Mouse (Mus musculus): ENCODE measurements around the gene Prodh2.
A peak's percentile ranks its signal among the peaks of the same experiment; 100 is the strongest.
"Not testable (repeated sequence)": the region's sequence is repeated elsewhere in the genome, so short reads cannot be mapped to it uniquely, and the experiment has no call there.

Prodh2 gene

DNA sequence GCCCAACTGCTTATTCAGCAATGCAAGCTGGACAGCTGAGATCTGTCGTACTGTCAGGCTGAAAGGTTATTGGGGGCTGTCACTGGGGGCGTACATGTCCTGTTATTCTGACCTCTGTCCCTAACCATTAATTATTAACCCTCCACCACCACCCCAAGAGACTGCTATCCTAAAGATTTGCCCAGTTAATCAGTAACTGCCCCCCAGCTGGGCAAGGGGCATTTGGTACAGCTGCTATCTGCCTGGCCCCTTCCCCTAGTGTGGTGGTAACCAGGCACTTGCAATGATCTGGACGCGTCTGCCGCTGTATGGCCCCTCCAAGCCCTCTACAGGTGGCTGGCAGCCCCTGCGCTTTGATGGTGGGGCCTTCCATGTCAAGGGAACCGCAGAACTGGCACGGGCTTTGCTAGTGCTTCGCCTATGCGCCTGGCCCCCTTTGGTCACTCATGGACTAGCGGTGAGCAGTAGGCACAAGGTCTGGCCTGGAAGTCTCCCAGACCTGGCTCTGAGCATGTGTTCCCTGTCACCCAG, at the start of gene Prodh2:
Gene Prodh2, plus strand, starts transcription at position 222 of the 531 bp plus-strand sequence.
- no peak for DNase-seq (ENCODE audit: low spot score in 2 of 2)

DNA sequence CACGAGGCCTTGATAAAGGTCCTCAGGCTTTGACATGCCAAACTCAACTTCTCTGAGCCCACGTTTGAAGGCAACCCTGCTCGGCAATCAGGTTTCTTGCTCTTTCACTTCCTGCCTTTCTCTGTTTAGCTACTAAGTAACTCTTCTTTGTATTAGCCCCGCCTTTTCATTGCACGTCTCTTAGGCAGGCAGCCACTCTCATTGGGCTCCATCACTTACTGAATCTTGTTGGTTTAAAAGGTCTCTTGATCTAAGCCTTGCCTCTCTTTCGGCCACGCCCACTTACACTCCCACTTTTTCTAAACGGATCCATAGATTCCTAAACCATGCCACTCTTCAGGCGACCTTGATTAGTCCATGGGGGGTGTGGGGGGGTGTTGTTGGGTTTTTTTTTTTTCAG, 49.7 kb upstream of the Prodh2 start:
- no peak for DNase-seq (ENCODE audit: low spot score in 2 of 2)

DNA sequence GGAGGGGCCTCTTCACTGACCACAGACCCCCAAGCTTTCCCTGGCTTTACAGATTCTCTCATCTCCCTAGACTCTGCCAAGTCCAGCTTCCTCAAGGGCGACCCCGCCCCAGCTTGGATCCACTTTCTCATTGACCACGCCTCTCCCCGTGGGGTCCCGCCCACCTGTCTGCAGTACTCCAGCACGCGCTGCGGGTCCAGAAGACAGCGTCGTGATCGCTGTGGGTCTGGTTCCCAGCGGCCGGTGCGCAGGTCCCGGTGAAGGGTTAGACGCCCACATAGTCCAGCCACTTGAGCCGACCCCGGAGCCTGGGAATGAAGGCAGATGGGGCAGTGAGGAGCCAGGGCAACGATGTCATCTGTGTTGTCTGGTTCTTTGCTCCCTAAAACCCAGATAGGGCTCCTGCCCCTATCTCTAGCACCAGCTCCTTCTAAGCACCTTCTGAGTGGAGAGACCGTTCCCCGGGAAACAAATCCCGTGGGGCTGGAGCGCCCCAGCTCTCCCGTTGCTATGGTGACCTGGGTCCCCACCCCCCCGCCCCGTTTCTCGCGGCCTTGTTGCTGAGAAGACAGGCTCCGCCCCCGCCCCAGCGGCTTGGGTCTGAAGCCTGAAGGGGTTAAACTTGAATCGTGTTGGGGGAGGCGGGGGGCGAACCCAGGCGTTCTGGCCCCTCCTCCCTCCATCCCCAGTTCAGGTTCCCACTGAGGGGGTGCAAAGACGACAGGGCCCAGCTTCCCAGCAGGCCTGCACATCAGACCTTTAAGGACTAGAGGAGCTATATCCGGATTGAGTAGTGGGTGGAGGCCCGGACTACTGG, 49.1 kb upstream of the Prodh2 start:
- peak in 1 of 2 experiments; percentile 56 for DNase-seq (ENCODE audit: low spot score in 2 of 2)

GRCm38 (mm10) chr7:30444971-30445751, 48.3 kb upstream of the Prodh2 start, which contains the start of gene Aplp1:
Aplp1 (minus strand) TSS chr7:30445535.
- DNase-seq (ENCODE audit: low spot score in 2 of 2) = peak in 1 of 2 experiments; percentile 67

DNA sequence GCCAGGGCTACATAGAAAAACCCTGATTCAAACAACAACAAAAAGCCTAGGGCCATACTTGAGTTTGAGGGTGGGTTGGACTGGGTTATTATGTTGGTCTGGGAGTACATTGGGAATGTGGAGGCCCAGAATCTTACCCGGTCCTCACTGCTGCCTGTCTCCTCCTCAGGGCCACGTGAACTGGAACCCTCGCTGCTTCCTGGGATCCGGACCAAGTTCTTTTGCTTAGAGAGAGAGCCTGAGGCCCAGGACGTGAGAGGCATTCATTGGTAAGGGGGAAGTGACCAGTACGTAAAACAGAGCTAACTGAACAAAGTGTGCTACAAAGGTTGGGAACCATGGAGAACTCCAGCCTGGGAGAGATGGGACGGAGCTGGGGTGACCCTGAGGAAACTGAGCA, 43.2 kb upstream of the Prodh2 start:
- no peak for DNase-seq (ENCODE audit: low spot score in 2 of 2)

DNA sequence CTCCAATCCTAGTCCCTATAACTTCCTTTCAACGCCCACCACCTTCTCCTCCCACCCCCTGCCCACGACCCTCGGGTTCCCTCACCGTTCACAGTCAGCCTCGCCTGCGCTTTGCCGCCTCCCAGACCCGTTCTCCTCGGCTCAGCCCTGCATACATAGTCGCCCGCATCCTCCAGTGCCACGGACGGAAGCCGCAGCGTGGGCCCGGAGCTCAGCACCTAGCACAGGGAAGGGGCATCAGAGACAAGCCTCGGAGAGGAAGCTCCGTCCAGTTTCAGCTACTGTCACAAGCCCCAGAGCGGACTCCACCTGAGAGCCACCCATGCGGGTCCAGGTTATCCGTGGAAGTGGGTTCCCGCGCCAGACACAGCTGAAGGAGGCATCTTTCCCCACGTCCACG, 40.1 kb upstream of the Prodh2 start:
- DNase-seq (ENCODE audit: low spot score in 2 of 2) = no peak

DNA sequence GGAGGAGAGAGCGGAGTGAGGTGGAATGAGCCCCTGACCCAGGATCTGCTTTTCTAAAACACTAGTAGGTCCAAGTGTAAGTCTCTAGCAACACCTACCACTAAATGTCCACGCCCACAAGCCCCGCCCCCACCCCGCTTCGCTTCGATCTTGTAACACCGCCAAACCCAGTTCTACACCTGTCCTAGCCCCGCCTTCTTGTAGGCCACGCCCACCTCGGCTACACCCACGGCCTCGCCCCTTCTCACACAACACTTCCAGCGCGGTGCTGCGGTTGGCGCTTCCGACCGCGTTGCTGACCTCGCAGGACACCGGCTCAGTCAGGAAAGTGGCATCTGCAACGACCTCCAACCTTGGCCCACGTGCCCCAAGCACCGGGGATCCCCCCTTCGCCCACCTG, 39.7 kb upstream of the Prodh2 start:
- DNase-seq (ENCODE audit: low spot score in 2 of 2) = no peak

DNA sequence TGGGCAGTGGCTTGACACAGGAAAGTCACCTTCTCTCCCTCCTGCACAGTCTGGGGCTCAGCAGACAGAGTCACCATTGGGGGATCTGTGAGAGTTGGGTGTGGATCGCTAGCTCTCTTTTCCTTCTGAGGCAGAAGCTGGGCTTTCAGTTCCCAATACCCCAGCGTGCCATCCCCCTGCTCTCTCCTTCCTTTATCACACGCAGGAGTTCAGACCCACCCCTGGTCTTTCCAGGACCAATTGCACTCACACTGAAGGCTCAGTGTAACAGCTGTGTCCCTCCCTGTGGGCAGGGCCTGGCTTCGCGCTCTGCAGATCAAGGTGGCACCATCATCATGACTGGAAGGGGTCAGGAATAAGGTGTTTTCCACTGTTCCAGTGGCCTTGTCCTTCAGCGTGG, 39.2 kb upstream of the Prodh2 start:
- DNase-seq (ENCODE audit: low spot score in 2 of 2) = no peak

DNA sequence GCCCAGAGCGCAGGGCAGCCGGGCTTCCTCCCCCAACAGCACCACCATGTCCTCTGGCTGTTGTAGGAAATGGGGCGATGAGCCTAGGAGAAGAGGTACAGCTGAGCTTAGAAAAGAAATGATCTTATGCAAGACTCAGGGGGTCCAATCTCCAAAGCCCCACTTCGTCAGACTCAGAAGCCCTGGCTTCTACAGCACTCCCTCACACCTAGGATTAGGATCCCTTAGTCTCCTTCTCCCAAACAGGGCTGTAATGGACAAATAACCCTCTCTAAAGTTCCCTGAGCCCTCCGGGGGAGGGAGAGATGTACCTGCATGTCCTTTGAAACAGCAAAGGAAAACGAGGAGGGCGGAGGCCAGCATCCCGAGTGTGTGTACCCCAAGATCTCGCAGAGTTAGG, 36.9 kb upstream of the Prodh2 start:
- DNase-seq (ENCODE audit: low spot score in 2 of 2) = no peak

GRCm38 (mm10) chr7:30456911-30457628, 36.4 kb upstream of the Prodh2 start:
- DNase-seq (ENCODE audit: low spot score in 2 of 2) = no peak

DNA sequence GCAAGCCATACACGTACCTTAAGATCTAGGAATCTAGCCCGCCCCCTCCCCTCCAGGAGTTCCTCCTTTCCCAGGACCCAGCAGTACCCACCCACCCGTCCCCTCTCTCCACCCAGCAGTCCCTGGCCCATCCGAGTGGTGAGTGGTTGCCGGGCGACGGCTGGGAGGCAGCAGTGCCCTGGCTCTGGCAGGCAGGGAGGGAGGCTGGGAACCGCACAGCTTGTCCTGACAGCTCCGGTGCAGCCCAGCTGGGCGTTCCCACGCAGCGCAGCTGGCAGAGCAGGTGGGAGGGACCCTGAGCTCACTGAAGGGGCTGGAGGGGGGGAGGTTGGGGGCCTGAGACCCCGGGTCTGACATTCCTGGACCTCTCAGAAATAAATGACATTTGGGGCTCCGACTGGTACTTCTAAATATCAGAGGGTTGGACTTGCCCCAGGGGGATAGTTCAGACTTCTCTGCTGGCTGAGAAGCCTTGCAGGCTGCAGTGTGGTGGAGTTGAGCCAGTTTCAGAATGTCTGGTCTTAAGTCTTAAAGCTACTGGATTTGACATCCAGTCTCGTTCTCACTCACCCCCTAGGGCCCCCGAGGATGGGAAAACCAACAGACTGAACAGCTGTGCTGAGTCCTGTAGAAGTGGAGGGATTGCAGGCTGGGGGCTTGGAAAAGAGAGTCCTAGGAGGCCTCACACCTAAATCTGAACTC, 35.6 kb upstream of the Prodh2 start, which contains the start of the genes Kirrel2 and Nphs1:
Gene Kirrel2, minus strand, starts transcription at position 62 of the 702 bp plus-strand sequence.
Gene Nphs1, plus strand, starts transcription at position 687 of the 702 bp plus-strand sequence.
- DNase-seq (ENCODE audit: low spot score in 2 of 2) = no peak

DNA sequence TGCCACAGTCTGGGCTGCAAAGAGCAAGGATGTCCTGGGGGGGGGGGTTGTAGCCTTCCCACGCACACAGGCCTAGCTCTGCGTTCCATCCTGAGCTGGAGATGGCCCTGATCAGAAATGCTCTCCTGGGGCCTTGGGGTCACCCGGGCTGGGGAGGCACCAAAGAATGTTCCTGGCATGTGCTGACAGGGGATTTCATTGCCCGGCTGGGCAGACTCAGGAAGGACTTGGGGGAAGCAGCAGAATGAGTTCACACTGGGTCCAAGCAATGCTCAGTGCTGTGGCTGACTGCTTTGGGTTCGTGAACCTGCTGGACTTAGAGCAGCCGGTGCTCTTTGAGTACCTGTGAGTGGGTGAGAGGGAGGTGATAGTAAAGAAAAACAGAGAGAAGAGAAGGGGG, 33.9 kb upstream of the Prodh2 start:
- no peak for DNase-seq (ENCODE audit: low spot score in 2 of 2)

GRCm38 (mm10) chr7:30463568-30463967, 29.9 kb upstream of the Prodh2 start:
- DNase-seq (ENCODE audit: low spot score in 2 of 2) = no peak

DNA sequence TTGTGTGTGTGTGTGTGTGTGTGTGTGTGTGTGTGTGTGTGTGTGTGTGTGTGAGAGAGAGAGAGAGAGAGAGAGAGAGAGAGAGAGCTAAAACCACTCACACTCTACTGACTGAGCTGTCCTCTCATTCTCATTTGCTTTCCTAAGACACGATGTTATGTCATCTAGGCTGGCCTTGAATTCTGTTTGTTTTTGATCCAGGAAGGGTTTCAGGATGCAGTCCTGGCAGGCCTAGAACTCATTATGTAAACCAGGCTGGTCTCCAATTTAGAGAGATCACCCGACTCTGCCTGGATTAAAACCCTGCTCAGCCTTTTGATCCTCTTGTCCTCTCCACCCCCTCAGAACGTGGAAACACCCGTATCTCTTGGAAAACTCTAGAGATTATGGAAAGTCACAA, 29.4 kb upstream of the Prodh2 start:
- no peak for DNase-seq (ENCODE audit: low spot score in 2 of 2)

DNA sequence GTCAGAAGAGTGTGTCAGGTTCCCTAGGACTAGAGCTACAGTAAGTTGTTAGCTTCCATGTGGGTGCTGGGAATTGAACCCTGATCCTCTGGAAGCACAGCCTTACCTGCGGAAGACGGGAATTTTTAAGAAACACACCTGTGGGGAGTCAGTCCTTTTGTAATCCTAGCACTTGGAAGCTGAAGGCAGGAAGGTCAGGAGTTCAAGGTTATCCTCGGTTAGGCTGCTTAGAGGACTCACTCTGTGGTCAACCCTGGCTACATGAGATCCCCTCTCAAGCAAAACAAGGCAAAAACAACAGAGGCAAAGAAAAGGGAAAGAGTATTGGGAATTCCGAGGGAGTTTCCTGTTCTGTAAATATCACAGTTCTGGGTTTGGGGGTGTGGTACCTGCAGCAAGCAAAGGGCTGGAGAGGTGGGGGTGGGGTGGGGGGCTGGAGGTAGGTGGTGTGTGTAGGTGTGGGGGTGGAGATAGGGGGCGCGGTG, 28.6 kb upstream of the Prodh2 start:
- DNase-seq (ENCODE audit: low spot score in 2 of 2) = no peak

- DNase-seq (ENCODE audit: low spot score in 2 of 2) = no peak
These were observed 21.0 kb upstream of the Prodh2 start for GRCm38 (mm10) chr7:30472411-30472810.

GRCm38 (mm10) chr7:30474999-30475398, 18.4 kb upstream of the Prodh2 start:
- no peak for DNase-seq (ENCODE audit: low spot score in 2 of 2)

DNA sequence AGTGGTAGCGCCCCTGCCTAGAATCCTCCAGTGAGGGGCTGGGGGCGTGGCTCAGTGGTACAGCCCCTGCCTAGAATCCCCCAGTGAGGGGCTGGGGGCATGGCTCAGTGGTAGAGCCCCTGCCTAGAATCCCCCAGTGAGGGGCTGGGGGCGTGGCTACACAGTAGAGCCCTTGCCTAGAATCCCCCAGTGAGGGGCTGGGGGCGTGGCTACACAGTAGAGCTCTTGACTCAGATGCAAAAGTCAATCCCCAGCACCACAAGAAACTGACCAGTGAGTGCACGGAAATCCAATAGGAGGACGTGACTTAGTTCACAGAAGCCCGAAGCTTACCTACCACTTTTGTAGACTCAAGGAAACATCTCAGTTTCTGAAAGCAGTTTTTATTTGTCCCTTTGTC, 17.3 kb upstream of the Prodh2 start:
- not testable (repeated sequence) for DNase-seq (ENCODE audit: low spot score in 2 of 2)

DNA sequence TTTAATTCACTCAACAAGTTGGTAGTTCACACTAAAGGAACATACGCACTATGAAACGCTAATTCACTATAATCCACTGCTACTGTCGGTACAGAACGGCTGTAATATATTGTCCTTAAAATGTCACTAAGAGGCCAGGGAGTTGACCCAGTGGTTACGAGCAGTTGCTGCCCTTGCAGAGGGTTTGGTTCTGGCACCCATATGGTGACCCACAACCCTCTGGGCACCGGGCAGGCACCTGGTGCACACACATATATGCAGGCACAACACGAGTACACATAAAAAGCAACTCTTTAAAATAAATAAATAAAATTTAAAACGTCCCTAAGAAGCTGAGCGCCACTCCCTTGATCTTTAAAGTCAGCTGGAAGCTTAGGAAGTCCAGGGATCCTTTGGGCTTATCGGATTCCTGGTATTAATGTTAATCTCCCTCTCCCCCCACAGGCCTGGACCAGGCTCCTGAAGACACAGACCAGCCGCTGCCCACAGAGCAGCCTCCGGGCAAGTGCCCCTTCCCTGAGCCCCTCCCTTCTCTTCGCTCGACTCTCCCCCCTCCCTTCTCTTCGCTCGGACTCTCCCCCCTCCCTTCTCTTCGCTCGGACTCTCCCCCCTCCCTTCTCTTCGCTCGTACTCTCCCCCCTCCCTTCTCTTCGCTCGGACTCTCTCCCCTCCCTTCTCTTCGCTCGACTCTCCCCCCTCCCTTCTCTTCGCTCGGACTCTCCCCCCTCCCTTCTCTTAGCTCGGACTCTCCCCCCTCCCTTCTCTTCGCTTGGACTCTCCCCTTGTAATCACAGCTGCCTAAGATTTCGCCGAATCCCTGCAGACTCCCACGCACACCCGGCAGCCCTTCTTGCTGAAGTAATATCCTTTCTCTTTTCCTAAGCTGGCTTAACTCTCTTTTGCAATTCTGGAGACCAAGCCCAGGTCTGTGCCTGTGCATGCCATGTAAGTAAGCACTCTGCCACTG, 15.7 kb upstream of the Prodh2 start:
- DNase-seq (ENCODE audit: low spot score in 2 of 2) = no peak

DNA sequence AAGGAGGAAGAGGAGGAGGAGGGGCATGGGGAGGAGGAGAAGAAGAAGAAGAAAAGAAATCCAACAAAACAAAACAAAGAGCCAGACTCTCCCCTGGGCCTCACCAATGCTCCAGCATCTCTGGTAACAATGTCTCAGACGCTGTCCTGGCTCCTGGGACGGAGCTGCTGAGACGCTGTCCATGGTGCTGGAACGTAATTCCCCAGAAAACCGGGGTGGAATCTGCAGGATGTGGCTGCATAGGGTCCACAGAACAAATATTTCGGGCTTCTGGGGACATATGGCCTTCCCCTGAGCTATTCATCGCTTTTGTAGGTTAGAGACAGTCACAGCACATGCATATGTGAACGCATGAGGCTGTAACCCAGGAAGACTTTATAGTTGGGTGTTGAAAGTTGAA, 9.2 kb upstream of the Prodh2 start:
- no peak for DNase-seq (ENCODE audit: low spot score in 2 of 2)

Measured in frontal cortex, postnatal 25 days (tissue).